Mouse (Mus musculus) liver, embryonic 14.5 days (tissue): ENCODE results near the gene Gpx8. TPM values are rescaled to one million over a fixed set of nuclear protein-coding genes. Genes with fewer than 3 reads are reported as not detected.

ENCODE experiments used
- ATAC-seq: fragments of 200-750 bp; cut with Nextera tagmentation; 2 replicates; pipeline ENCODE4 v1.8.0; 2017; ENCODE audit warnings: moderate number of reproducible peaks, mild to moderate bottlenecking, moderate library complexity; ENCODE audit not compliant: insufficient read depth
- DNase-seq, 3 experiments: peaks; one replicate each; pipeline ENCODE4 v3.0.0-alpha.2; 2012 to 2013; ENCODE audit warnings: low read depth in 3 of 3, low spot score in 3 of 3
- H3K27ac ChIP-seq: fragments of 300-500 bp; sonication (generic); 2 replicates; pipeline ENCODE4 v1.5.1; 2014; ENCODE audit warnings: moderate library complexity, mild to moderate bottlenecking, control low read depth, inconsistent platforms
- H3K27me3 ChIP-seq: fragments of 300-500 bp; sonication (generic); 2 replicates; pipeline ENCODE4 v1.6.1; 2014; ENCODE audit warnings: mild to moderate bottlenecking, low read length, moderate library complexity; ENCODE audit not compliant: control insufficient read depth, insufficient read depth
- H3K36me3 ChIP-seq: fragments of 300-500 bp; sonication (generic); replicated peaks from 2 replicates; pipeline ENCODE4 v1.6.1; 2014; ENCODE audit warnings: low read depth; ENCODE audit not compliant: control insufficient read depth, insufficient read depth
- H3K4me1 ChIP-seq, 2 experiments: fragments of 200-500 bp in 1 of 2; fragments of 300-500 bp in 1 of 2; sonication (generic) in 1 of 2; replicated peaks; 2 replicates each; pipeline ENCODE4 v1.6.1; 2012 to 2014; ENCODE audit warnings: antibody characterized with exemption in 1 of 2, inconsistent platforms in 1 of 2, low read length in 1 of 2; ENCODE audit not compliant: control insufficient read depth in 2 of 2, insufficient read depth in 2 of 2
- H3K4me2 ChIP-seq: fragments of 300-500 bp; sonication (generic); 2 replicates; pipeline ENCODE4 v1.6.1; 2014; ENCODE audit warnings: low read depth, mild to moderate bottlenecking, control low read depth, moderate library complexity
- H3K4me3 ChIP-seq, 2 experiments: fragments of 200-500 bp in 1 of 2; fragments of 300-500 bp in 1 of 2; sonication (generic) in 1 of 2; 2 replicates each; pipeline ENCODE4 v1.5.1; 2012 to 2014; ENCODE audit warnings: low read depth in 2 of 2, low read length in 2 of 2, mild to moderate bottlenecking in 2 of 2, control low read depth in 1 of 2, inconsistent platforms in 1 of 2, moderate library complexity in 1 of 2; ENCODE audit not compliant: insufficient read depth in 1 of 2
- H3K9ac ChIP-seq: fragments of 300-500 bp; sonication (generic); replicated peaks from 2 replicates; pipeline ENCODE4 v1.6.1; 2014; ENCODE audit warnings: mild to moderate bottlenecking, control low read depth, moderate library complexity
- H3K9me3 ChIP-seq: fragments of 300-500 bp; sonication (generic); 2 replicates; pipeline ENCODE4 v1.6.1; 2016; ENCODE audit warnings: low read length, mixed read lengths; ENCODE audit not compliant: control insufficient read depth
- CTCF ChIP-seq: IDR thresholded peaks from 2 replicates; pipeline ENCODE4 v1.5.1; 2016; ENCODE audit warnings: antibody characterized with exemption, low read depth, control low read depth
- EP300 ChIP-seq: IDR thresholded peaks from 2 replicates; pipeline ENCODE4 v1.6.1; 2016; ENCODE audit warnings: antibody characterized with exemption, low read depth
- WGBS: fragments of 180-500 bp; shearing (Covaris S2); extraction: QIAGEN DNeasy Blood & Tissue Kit; methylation state at CpG from one replicate; pipeline ENCODE4 v1.1.7; 2014; ENCODE audit not compliant: insufficient replicate concordance; 5-methylcytosine and 5-hydroxymethylcytosine counted together
- polyA plus RNA-seq, 2 experiments: library from polyadenylated mRNA; depleted of rRNA in 1 of 2; stranded (reverse) in 1 of 2; unstranded in 1 of 2; fragments of >200 nt; fragmentation: Nextera tagmentation in 1 of 2; extraction: Ambion mirVana in 1 of 2; gene quantifications; 2 replicates each; pipeline versions ENCODE4 v1.2.1 to v1.2.3; 2012 to 2014

Gene Gpx8
- polyA plus RNA-seq, 2 experiments, result 3.1 to 6.4 TPM

DNA sequence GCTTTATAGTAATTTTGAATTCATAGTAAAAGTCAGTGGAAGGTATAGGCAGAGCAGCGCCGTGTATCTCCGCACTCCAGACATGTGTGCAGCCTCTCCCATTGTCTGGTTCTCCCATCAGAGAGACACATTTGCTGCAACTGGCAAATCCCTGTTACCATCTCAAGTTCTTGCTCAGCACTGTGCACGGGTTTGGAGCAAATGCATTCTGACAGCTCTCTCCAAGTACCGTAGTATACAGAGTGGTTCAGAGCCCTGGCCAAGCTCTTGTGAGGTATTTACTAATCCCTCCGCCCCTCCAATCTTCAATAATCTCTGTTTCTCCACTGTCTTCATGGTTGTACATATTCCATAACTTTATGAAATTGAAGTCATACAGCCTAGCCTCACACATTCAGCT lies 33.5 kb downstream of the Gpx8 start:
- Histone ChIP-seq H3K36me3 (no peaks in the 10 kb centered on the region), H3K9ac (no peak overlapping the region), H3K27me3 (no peaks in the 10 kb centered on the region), H3K4me1 (no peaks in the 10 kb centered on the region), H3K4me2 (no peak overlapping the region), H3K9me3 (no peaks in the 10 kb centered on the region), H3K4me3 (no peak overlapping the region), H3K27ac (no peak overlapping the region)
- ATAC-seq (no peak), DNase-seq (no peak)
- WGBS, result 71% methylated on average over 6 of the region's 6 CpGs
- TF ChIP-seq EP300 (no peak), CTCF (no peak)

DNA sequence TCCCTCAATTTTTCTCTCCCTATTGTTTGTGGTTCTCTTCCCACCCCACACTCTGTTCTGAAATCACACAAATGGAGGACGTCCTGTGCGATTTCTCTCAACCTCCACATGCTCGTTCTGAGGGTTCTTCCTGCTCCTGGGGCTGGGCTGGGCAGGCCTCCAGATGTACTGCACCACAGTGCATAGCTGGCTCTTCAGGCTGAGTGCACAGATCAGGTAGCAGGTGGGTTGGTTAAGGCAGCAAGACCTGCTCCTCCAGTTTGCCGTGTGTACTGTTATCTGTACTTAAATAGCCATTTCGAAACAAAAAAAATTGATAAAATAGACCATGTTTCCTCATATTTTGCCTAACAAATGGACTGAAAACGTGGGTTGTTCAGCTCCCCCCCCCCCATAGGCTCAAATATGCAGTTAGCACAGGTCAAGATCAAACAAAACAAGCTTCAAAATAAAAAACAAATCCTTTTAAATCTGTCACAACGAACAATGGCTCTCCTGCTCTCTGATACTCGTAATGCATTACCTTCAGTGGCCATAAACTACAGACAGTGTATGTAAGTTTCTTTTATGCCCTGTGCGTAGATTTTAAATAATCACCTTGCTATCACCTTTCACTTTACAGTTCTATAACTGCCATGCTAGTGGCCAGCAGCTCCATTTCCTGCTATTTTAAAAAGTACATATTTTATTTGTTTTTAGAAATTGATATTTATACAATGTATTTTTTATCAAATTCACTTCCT lies 45.5 kb downstream of the Gpx8 start:
- Histone ChIP-seq H3K27ac (no peak overlapping the region), H3K4me1 (no peaks in the 10 kb centered on the region), H3K36me3 (no peaks in the 10 kb centered on the region), H3K27me3 (peaks cover 46% of the 10 kb centered on the region), H3K4me2 (no peak overlapping the region), H3K9ac (no peak overlapping the region), H3K9me3 (no peaks in the 10 kb centered on the region), H3K4me3 (no peak overlapping the region)
- ATAC-seq, result no peak
- TF ChIP-seq EP300 (no peak), CTCF (no peak)
- 47% methylated on average over 9 of the region's 9 CpGs for WGBS
- DNase-seq, result no peak

DNA sequence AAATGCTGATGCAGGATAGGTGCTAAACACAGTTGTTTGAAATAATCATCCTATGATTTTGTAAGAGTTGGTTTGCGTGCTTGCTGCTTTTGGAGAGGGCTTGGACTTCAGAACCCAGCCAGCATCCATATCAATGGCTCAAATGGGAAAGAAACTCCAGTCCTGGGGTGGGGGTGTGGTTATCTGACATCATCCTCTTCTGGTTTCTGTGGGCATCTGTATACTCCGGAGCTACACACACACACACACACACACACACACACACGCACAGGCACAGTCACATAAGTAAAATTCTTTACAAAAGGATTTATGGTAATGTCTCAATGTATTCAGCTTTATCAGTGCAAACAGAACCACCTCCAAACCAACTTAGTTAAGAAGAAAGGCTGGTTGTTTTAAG lies 46.1 kb downstream of the Gpx8 start:
- Histone ChIP-seq H3K4me3 (no peak overlapping the region), H3K36me3 (no peaks in the 10 kb centered on the region), H3K4me2 (no peak overlapping the region), H3K4me1 (no peaks in the 10 kb centered on the region), H3K9ac (no peak overlapping the region), H3K9me3 (no peaks in the 10 kb centered on the region), H3K27me3 (peaks cover 51% of the 10 kb centered on the region), H3K27ac (no peak overlapping the region)
- TF ChIP-seq CTCF, result no peak
- no peak for TF ChIP-seq EP300
- ATAC-seq, result no peak
- DNase-seq, result no peak
- WGBS, result 38% methylated on average over 3 of the region's 3 CpGs

DNA sequence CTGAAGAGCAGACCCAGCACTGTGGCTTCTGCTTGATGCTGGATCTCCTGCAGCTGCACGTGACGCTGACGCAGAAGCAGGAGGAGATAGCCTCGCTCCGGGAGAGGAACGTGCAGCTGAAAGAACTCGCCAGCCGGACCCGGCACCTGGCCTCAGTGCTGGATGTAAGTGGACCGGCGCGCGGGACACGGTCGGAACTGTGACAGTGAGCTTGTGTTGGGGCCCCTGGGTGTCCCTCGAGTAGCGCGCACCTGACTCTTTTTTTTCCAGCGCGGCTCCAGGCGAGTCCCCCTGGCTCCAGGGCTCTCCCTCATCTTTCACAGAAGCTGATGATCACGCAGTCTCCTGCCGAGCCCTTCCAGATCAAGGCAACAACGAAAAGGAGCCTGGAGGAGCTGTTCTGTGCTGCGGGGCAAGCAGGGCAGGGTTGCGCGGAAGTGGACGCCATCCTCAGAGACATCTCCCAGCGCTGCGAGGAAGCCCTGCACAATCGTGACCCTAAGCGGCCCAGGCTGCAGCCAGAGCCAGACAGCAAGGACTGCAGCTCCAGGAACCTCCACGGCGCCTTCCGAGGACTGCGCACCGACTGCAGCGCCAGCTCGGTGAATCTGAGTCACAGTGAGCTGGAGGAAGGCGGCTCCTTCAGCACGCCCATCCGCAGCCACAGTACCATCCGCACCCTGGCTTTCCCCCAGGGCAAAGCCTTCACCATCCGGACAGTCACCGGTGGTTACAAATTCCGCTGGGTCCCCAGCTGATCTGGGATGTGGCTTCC lies 47.6 kb downstream of the Gpx8 start:
- Histone ChIP-seq H3K27ac (no peak overlapping the region), H3K27me3 (peaks cover 66% of the 10 kb centered on the region), H3K9me3 (no peaks in the 10 kb centered on the region), H3K36me3 (no peaks in the 10 kb centered on the region), H3K9ac (no peak overlapping the region), H3K4me1 (no peaks in the 10 kb centered on the region), H3K4me2 (peak overlapping the region; percentile 38), H3K4me3 (0 out of 4 replicates have a peak overlapping the region, but pooled peaks of 1 of the 2 experiments have one; percentile 8)
- 1% methylated on average over 46 of the region's 46 CpGs for WGBS
- no peak for TF ChIP-seq CTCF
- no peak for TF ChIP-seq EP300
- ATAC-seq, result no peak
- DNase-seq, result no peak

DNA sequence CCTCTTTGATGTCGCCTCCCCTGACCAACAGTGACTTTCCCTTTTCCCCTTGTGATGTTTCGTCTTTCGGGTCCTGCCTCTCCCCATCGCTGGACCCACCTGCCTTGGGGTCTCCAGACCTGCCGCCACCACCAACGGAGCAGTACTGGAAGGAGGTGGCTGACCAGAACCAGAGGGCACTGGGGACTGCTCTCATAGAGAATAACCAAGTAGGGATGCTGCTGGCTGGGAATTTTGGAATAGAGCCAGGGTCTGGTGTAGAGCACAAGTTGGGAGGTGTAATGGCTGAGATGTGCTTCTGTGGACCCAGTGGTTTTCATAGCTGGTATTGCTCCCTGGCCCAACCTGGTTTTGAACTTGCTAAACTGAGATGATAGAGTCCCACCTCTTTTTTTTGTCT lies 48.8 kb downstream of the Gpx8 start:
- no peaks in the 10 kb centered on the region for H3K36me3 ChIP-seq
- H3K9ac ChIP-seq, result no peak overlapping the region
- H3K4me1 ChIP-seq, result no peaks in the 10 kb centered on the region
- TF ChIP-seq EP300 (no peak), CTCF (no peak)
- no peaks in the 10 kb centered on the region for H3K9me3 ChIP-seq
- DNase-seq, result no peak
- WGBS, result 44% methylated on average over 6 of the region's 6 CpGs
- H3K27me3 ChIP-seq, result peaks cover 77% of the 10 kb centered on the region
- no peak overlapping the region for H3K4me3 ChIP-seq
- ATAC-seq, result no peak
- no peak overlapping the region for H3K27ac ChIP-seq
- H3K4me2 ChIP-seq, result no peak overlapping the region
